Mouse (Mus musculus) bone marrow macrophage, adult 2 months (primary cell): ENCODE data around the gene Ugt3a1. TPM values are rescaled to one million over a fixed set of nuclear protein-coding genes. Genes with fewer than 3 reads are reported as not detected.
"Not testable (repeated sequence)": the region's sequence is repeated elsewhere in the genome, so short reads cannot be mapped to it uniquely, and the experiment has no call there.

Source experiments
- H3K27ac ChIP-seq: 2 replicates; pipeline ENCODE4 v1.5.1; 2012; ENCODE audit warnings: low read depth, low read length; ENCODE audit not compliant: insufficient read depth
- H3K4me1 ChIP-seq: 2 replicates; pipeline ENCODE4 v1.6.1; 2012; ENCODE audit warnings: low read length; ENCODE audit not compliant: control insufficient read depth, insufficient read depth
- H3K4me3 ChIP-seq: 2 replicates; pipeline ENCODE4 v1.5.1; 2012; ENCODE audit warnings: mild to moderate bottlenecking, low read length, moderate library complexity; ENCODE audit not compliant: insufficient read depth
- CTCF ChIP-seq: IDR thresholded peaks from 2 replicates; pipeline ENCODE4 v1.5.1; 2012; ENCODE audit warnings: low read depth, mild to moderate bottlenecking, low read length, moderate library complexity
- POLR2A ChIP-seq: IDR thresholded peaks from 2 replicates; pipeline ENCODE4 v1.6.1; 2012; ENCODE audit warnings: mild to moderate bottlenecking, low read depth, low read length, borderline replicate concordance
- polyA plus RNA-seq: library from polyadenylated mRNA; stranded (reverse); fragments of >200 nt; gene quantifications from 2 replicates; pipeline ENCODE4 v1.2.4, GENCODE M21; 2012; ENCODE audit not compliant: missing spikeins, insufficient read depth, insufficient read length

Ugt3a1 gene
- polyA plus RNA-seq, result not detected in 2 replicates

- Histone ChIP-seq H3K4me1 (no peaks in the 10 kb centered on the region), H3K27ac (no peak within 1 kb of the TSS), H3K4me3 (no peak within 1 kb of the TSS)
- TF ChIP-seq CTCF, result no peak
- TF ChIP-seq POLR2A, result no peak
Observed at GRCm38 (mm10) chr15:9276838-9277295, at the start of gene Ugt3a1. Ugt3a1 (plus strand) TSS chr15:9276888.

- H3K27ac ChIP-seq, H3K4me1 ChIP-seq, H3K4me3 ChIP-seq: not testable (repeated sequence)
Observed at GRCm38 (mm10) chr15:9230917-9231316, 45.8 kb upstream of the Ugt3a1 start.

- TF ChIP-seq CTCF, result no peak
- no peak for TF ChIP-seq POLR2A
- no peaks in the 10 kb centered on the region for H3K4me1 ChIP-seq
- H3K27ac ChIP-seq, result no peak overlapping the region
- H3K4me3 ChIP-seq, result no peak overlapping the region
Observed at GRCm38 (mm10) chr15:9246345-9246744, 30.3 kb upstream of the Ugt3a1 start.

GRCm38 (mm10) chr15:9252891-9253290 lies 23.8 kb upstream of the Ugt3a1 start:
- TF ChIP-seq CTCF, result no peak
- TF ChIP-seq POLR2A, result no peak

GRCm38 (mm10) chr15:9260621-9261020 lies 16.1 kb upstream of the Ugt3a1 start:
- TF ChIP-seq POLR2A, result no peak
- TF ChIP-seq CTCF, result no peak
- H3K27ac ChIP-seq, result no peak overlapping the region
- no peaks in the 10 kb centered on the region for H3K4me1 ChIP-seq
- H3K4me3 ChIP-seq, result no peak overlapping the region

More at GRCm38 (mm10) chr15:9252891-9253290, 23.8 kb upstream of the Ugt3a1 start:
- Histone ChIP-seq H3K4me3 (no peak overlapping the region), H3K27ac (no peak overlapping the region), H3K4me1 (no peaks in the 10 kb centered on the region)

GRCm38 (mm10) chr15:9271876-9272275 lies 4.8 kb upstream of the Ugt3a1 start:
- H3K27ac ChIP-seq, result no peak overlapping the region

GRCm38 (mm10) chr15:9279026-9279425 lies 2.3 kb downstream of the Ugt3a1 start:
- Histone ChIP-seq H3K4me3 (no peak overlapping the region), H3K27ac (no peak overlapping the region), H3K4me1 (no peaks in the 10 kb centered on the region)
- TF ChIP-seq POLR2A (no peak), CTCF (no peak)

More at GRCm38 (mm10) chr15:9271876-9272275, 4.8 kb upstream of the Ugt3a1 start:
- TF ChIP-seq CTCF (no peak), POLR2A (no peak)
- H3K4me1 ChIP-seq, result no peaks in the 10 kb centered on the region
- H3K4me3 ChIP-seq, result no peak overlapping the region

GRCm38 (mm10) chr15:9279596-9279995 lies 2.9 kb downstream of the Ugt3a1 start:
- TF ChIP-seq POLR2A (no peak), CTCF (no peak)
- no peak overlapping the region for H3K27ac ChIP-seq
- no peaks in the 10 kb centered on the region for H3K4me1 ChIP-seq
- H3K4me3 ChIP-seq, result no peak overlapping the region

GRCm38 (mm10) chr15:9283165-9283564 lies 6.5 kb downstream of the Ugt3a1 start:
- H3K4me3 ChIP-seq, result no peak overlapping the region
- TF ChIP-seq CTCF, result no peak
- TF ChIP-seq POLR2A, result no peak
- no peaks in the 10 kb centered on the region for H3K4me1 ChIP-seq
- no peak overlapping the region for H3K27ac ChIP-seq

GRCm38 (mm10) chr15:9289660-9290059 lies 13.0 kb downstream of the Ugt3a1 start:
- H3K4me3 ChIP-seq, result no peak overlapping the region
- no peak overlapping the region for H3K27ac ChIP-seq
- no peaks in the 10 kb centered on the region for H3K4me1 ChIP-seq
- TF ChIP-seq CTCF (no peak), POLR2A (no peak)

- TF ChIP-seq POLR2A (no peak), CTCF (no peak)
- H3K4me1 ChIP-seq, result no peaks in the 10 kb centered on the region
- H3K27ac ChIP-seq, result no peak overlapping the region
- no peak overlapping the region for H3K4me3 ChIP-seq
Observed at GRCm38 (mm10) chr15:9305978-9306692, 29.4 kb downstream of the Ugt3a1 start.
